Mouse (Mus musculus) left cerebral cortex, adult 9 months (tissue): ENCODE results near the gene Dcx.
A peak's percentile ranks its signal among the peaks of the same experiment; 100 is the strongest.

Experiments used
- DNase-seq, 2 experiments: peaks; one replicate each; pipeline ENCODE4 v3.0.0; 2022; ENCODE audit warnings: low spot score in 2 of 2

The Dcx gene

GRCm38 (mm10) chrX:143932958-143933357 lies at the start of gene Dcx:
TSS of gene Dcx (minus strand) at chrX:143933311.
- peak in 1 of 2 experiments; percentile 51 for DNase-seq

- peak; percentile 11 to 38 for DNase-seq
Measured at GRCm38 (mm10) chrX:143966249-143966648, 33.1 kb upstream of the Dcx start.

- no peak for DNase-seq
Measured at GRCm38 (mm10) chrX:143933671-143934070, 560 bp upstream of the Dcx start.

- no peak for DNase-seq
Measured at GRCm38 (mm10) chrX:143932530-143932929, 581 bp downstream of the Dcx start.

- no peak for DNase-seq
Measured at GRCm38 (mm10) chrX:143931400-143932185, 1.5 kb downstream of the Dcx start.

GRCm38 (mm10) chrX:143922070-143922469 lies 11.0 kb downstream of the Dcx start:
- no peak for DNase-seq

GRCm38 (mm10) chrX:143906699-143907471 lies 26.2 kb downstream of the Dcx start:
- peak in 1 of 2 experiments; percentile 44 for DNase-seq

DNA sequence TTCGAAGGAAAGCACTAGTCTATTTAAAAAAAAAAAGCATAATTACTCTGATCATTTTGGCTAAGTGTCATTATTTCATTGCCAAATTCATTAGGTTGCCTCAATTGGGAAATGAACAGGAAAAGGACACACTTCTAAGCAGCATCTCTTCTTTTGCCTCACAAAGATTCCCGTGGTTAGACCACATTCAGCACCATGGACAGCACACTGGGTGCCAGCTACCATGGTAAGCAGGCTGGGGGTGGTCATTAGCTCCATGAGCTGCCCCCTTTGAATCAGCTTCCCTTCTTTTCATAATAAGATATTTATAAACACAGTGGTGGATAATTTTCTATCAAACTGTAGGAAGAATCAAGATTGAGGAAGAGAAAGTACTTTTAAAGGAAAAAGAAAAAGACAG lies 28.4 kb downstream of the Dcx start:
- DNase-seq: no peak

- peak in 1 of 2 experiments; percentile 39 for DNase-seq
Measured at GRCm38 (mm10) chrX:143902300-143902699, 30.8 kb downstream of the Dcx start.

DNA sequence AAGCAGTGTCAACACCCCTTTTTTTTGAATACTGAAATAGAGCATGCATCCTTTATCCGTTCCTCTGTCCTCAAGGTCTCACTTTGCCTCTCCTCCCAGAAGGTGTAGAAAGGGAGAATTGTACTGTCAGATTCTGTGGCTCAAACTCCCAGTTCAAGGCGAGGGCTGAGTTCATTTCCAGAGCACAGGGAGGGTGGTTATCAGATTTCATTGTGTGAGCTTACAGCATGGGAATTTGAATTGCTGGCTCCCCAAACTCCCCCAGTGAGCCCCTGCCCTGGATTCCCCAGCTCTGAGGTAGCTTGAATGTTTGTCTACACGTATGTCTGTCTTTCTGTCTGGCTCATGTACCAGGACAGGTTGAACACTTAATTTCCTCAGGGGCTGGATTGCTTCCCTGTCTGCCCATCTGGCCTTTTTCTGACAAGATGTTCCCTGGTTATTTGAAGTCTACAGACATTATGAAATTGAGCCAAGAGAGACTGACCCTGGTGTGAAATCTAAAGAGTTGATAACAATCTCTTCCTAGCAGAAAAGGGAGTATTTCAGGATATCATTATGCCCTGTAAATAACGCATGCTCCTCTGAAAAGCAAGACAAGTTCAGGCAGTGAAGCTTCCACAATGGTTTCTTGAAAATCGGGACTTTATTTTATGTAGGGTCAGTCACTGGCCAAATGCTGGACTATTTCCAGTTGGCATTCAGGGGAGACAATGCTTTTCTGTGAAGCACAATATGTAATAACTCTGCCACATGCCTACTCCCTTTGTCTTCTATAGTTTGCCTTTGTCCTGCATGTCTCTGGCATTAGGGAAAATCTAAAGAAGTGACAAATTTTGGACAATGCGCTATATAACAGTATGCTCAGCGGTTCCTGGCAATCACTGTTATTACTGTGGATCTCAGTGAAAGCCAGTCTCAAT lies 35.5 kb downstream of the Dcx start:
- DNase-seq: no peak

- no peak for DNase-seq
Measured at GRCm38 (mm10) chrX:143896936-143897335, 36.2 kb downstream of the Dcx start.

GRCm38 (mm10) chrX:143893180-143893579 lies 39.9 kb downstream of the Dcx start:
- no peak for DNase-seq

- no peak for DNase-seq
Measured at GRCm38 (mm10) chrX:143885765-143886164, 47.3 kb downstream of the Dcx start.

- DNase-seq: no peak
Measured at GRCm38 (mm10) chrX:143884953-143885352, 48.2 kb downstream of the Dcx start.

- DNase-seq: no peak
Measured at GRCm38 (mm10) chrX:143884299-143884698, 48.8 kb downstream of the Dcx start.

DNA sequence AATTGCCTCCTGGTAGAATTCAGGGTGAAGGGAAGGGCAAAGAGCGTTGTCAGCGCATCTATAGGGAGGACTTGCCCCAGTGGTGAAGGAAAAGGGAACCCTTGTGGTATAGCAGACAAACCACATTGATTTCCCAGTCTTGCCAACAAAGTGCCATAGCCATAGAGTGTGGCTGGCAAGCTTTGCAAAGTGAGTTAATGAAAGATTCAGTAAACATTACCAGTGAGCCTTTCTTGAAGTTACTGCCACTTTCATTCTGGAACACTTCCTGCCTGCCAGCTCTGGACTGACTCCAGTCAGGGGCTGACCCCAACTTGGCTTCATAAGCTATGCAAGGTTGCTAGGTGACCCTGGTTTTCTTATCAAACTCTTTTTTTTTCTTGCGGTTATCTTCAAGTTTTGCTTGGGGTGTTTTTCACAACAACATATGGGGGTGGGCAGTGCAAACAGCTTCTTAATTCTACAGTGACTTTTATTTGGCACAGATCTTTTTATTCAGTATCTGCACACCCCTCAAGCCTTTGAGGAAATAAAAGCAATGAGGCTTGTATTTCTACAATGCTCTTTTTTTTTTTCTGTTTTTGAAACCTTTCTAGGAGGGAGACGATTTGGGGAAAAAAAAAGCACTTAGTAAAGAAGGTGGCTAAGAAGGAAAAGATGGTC lies 51.2 kb downstream of the Dcx start:
- no peak for DNase-seq

DNA sequence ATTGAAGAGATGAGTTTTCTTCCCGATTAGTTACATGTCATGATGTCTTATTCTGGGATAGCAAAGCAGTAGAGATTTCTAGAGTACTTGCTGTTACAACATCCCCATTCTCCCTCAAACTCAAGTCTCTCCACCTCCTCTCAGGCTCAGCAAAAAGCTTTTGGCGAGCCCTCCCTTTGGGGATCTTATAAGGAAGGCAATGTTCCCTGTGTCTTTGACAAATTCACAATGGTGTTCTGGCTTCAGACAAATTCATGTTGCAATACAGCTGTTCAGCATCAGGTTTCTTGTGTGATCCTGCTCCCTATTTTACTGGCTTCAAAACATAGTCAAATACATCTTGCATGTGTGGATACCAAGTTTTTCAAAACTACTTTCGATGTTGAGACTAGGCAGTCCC lies 53.5 kb downstream of the Dcx start:
- no peak for DNase-seq

GRCm38 (mm10) chrX:143867129-143867664 lies 65.9 kb downstream of the Dcx start:
- no peak for DNase-seq

GRCm38 (mm10) chrX:143851351-143851750 lies 81.8 kb downstream of the Dcx start:
- no peak for DNase-seq

- DNase-seq: no peak
Measured at GRCm38 (mm10) chrX:143849969-143850368, 83.1 kb downstream of the Dcx start.

DNA sequence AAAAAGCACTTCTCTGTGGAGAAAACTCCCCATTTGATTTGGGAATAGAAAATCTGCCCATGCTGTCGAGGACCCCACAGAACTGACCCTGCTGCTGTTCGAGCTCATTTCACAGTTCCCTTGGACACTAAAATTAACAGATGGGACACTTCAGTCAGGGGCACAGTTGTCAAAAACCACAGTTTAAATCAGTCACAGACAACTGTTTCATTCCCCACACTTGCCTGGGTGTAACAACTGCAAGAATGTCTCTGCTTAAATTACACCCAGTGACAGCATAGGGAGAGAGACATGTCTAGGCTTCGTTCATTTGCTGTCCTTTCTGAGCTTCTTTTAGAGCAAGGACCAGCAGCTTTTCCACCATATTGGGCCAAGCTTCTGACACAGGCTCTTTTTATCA lies 86.5 kb downstream of the Dcx start:
- no peak for DNase-seq
